Mouse (Mus musculus) heart, embryonic 15.5 days (tissue): ENCODE measurements at regions not wholly inside any gene's neighbourhood (a gene's known extent, or its start where the extent isn't known, plus 50 kb on each side); places are given as distances from the start of the nearest gene placed in this dataset.
A peak's percentile ranks its signal among the peaks of the same experiment; 100 is the strongest.

Experiments
- ATAC-seq: fragments of 200-750 bp; cut with Nextera tagmentation; replicated peaks from 2 replicates; pipeline ENCODE4 v1.8.0; 2017; ENCODE audit warnings: low read depth, moderate TSS enrichment; ENCODE audit not compliant: insufficient number of reproducible peaks, insufficient read depth, low FRiP score
- H3K27ac ChIP-seq: fragments of 300-500 bp; sonication (generic); 2 replicates; pipeline ENCODE4 v1.5.1; 2015; ENCODE audit warnings: mild to moderate bottlenecking, inconsistent platforms
- H3K27me3 ChIP-seq: fragments of 300-500 bp; sonication (generic); 2 replicates; pipeline ENCODE4 v1.6.1; 2015; ENCODE audit warnings: inconsistent platforms
- H3K36me3 ChIP-seq: fragments of 300-500 bp; sonication (generic); 2 replicates; pipeline ENCODE4 v1.6.1; 2015; ENCODE audit warnings: mild to moderate bottlenecking, inconsistent platforms
- H3K4me1 ChIP-seq: fragments of 300-500 bp; sonication (generic); replicated peaks from 2 replicates; pipeline ENCODE4 v1.6.1; 2015; ENCODE audit warnings: inconsistent platforms
- H3K4me2 ChIP-seq: fragments of 300-500 bp; sonication (generic); 2 replicates; pipeline ENCODE4 v1.6.1; 2015; ENCODE audit warnings: inconsistent platforms, mild to moderate bottlenecking, moderate library complexity
- H3K4me3 ChIP-seq: fragments of 300-500 bp; sonication (generic); 2 replicates; pipeline ENCODE4 v1.5.1; 2015; ENCODE audit warnings: mild to moderate bottlenecking, inconsistent platforms
- H3K9ac ChIP-seq: fragments of 300-500 bp; sonication (generic); 2 replicates; pipeline ENCODE4 v1.6.1; 2015; ENCODE audit warnings: mild to moderate bottlenecking, inconsistent platforms
- H3K9me3 ChIP-seq: fragments of 300-500 bp; sonication (generic); replicated peaks from 2 replicates; pipeline ENCODE4 v1.6.1; 2016; ENCODE audit warnings: inconsistent platforms
- WGBS: fragments of 180-500 bp; shearing (Covaris S2); methylation state at CpG from one replicate; pipeline ENCODE4 v1.1.7; 2015; ENCODE audit warnings: mixed read lengths; 5-methylcytosine and 5-hydroxymethylcytosine counted together

GRCm38 (mm10) chr5:44335756-44336155 is 109.3 kb upstream of the Tapt1 start:
- Histone ChIP-seq H3K9me3 (no peaks in the 10 kb centered on the region), H3K4me2 (no peak overlapping the region), H3K9ac (no peak overlapping the region), H3K36me3 (no peaks in the 10 kb centered on the region), H3K27me3 (no peaks in the 10 kb centered on the region), H3K27ac (no peak overlapping the region), H3K4me1 (no peaks in the 10 kb centered on the region), H3K4me3 (no peak overlapping the region)
- ATAC-seq: no peak
- WGBS: 82% methylated on average over 5 of the region's 5 CpGs

- Histone ChIP-seq H3K27ac (no peak overlapping the region), H3K9me3 (no peaks in the 10 kb centered on the region), H3K9ac (no peak overlapping the region), H3K27me3 (no peaks in the 10 kb centered on the region), H3K4me3 (no peak overlapping the region), H3K36me3 (no peaks in the 10 kb centered on the region), H3K4me2 (no peak overlapping the region), H3K4me1 (no peaks in the 10 kb centered on the region)
- WGBS: 83% methylated on average over 1 of the region's 1 CpGs
- ATAC-seq: no peak
These were observed 93.2 kb upstream of the Tapt1 start for GRCm38 (mm10) chr5:44319626-44320025.

- no peaks in the 10 kb centered on the region for H3K9me3 ChIP-seq
- no peak overlapping the region for H3K4me3 ChIP-seq
- no peak for ATAC-seq
- no peak overlapping the region for H3K9ac ChIP-seq
- WGBS: 8% methylated on average over 16 of the region's 16 CpGs
- peak overlapping the region; percentile 41; the same call in 1 of the 2 replicates for H3K4me2 ChIP-seq
- no peaks in the 10 kb centered on the region; the same call in 1 of the 2 replicates for H3K27me3 ChIP-seq
- H3K4me1 ChIP-seq: peaks cover 3% of the 10 kb centered on the region
- no peak overlapping the region for H3K27ac ChIP-seq
- H3K36me3 ChIP-seq: no peaks in the 10 kb centered on the region
These were observed 80.5 kb upstream of the Tapt1 start for GRCm38 (mm10) chr5:44306769-44307557.

- H3K9me3 ChIP-seq: no peaks in the 10 kb centered on the region
- peaks cover 3% of the 10 kb centered on the region for H3K4me1 ChIP-seq
- no peaks in the 10 kb centered on the region for H3K36me3 ChIP-seq
- no peak overlapping the region for H3K27ac ChIP-seq
- H3K4me3 ChIP-seq: no peak overlapping the region
- no peaks in the 10 kb centered on the region; the same call in 1 of the 2 replicates for H3K27me3 ChIP-seq
- peak overlapping the region; percentile 36; the same call in 1 of the 2 replicates for H3K4me2 ChIP-seq
- no peak overlapping the region for H3K9ac ChIP-seq
- no peak for ATAC-seq
- 31% methylated on average over 14 of the region's 14 CpGs for WGBS
These were observed 77.7 kb upstream of the Tapt1 start for GRCm38 (mm10) chr5:44303886-44304855.

GRCm38 (mm10) chr5:44284384-44284783 is 58.0 kb upstream of the Tapt1 start:
- H3K9ac ChIP-seq: no peak overlapping the region
- H3K9me3 ChIP-seq: no peaks in the 10 kb centered on the region
- H3K27me3 ChIP-seq: no peaks in the 10 kb centered on the region
- WGBS: 10% methylated on average over 5 of the region's 5 CpGs
- no peaks in the 10 kb centered on the region for H3K36me3 ChIP-seq
- no peaks in the 10 kb centered on the region for H3K4me1 ChIP-seq
- H3K27ac ChIP-seq: no peak overlapping the region
- no peak overlapping the region for H3K4me3 ChIP-seq
- H3K4me2 ChIP-seq: no peak overlapping the region
- ATAC-seq: no peak
